In genomic region chr3:105746542-105746941, GRCm38 (mm10) we compare ENCODE assay signal across 20 mouse cellular contexts. TPM values are rescaled to one million over a fixed set of nuclear protein-coding genes. Genes with fewer than 3 reads are reported as not detected.
"Had no signal": no experiment of that assay in that cellular context is flagged by ENCODE, and none has a peak within 500 bp of the region (broad histone marks: within the 10 kb centered on the region; RNA-seq: fewer than 3 reads in every experiment).

No protein-coding gene starts in this region.

- H3K27me3 ChIP-seq: limb, embryonic 12.5 days; limb, embryonic 15.5 days; megakaryocyte, embryonic 14.5 days; midbrain, embryonic 13.5 days; neural tube, embryonic 13.5 days had no signal

- H3K4me1 ChIP-seq: limb, embryonic 12.5 days; limb, embryonic 15.5 days; midbrain, embryonic 13.5 days; neural tube, embryonic 13.5 days had no signal

- H3K36me3 ChIP-seq: neural tube, embryonic 13.5 days had no signal

- H3K27ac ChIP-seq: kidney, postnatal 0 days; limb, embryonic 12.5 days; limb, embryonic 15.5 days; liver, embryonic 14.5 days; macrophage; midbrain, embryonic 13.5 days; neural tube, embryonic 13.5 days had no signal

- DNase-seq: kidney, adult 2 months; kidney, postnatal 36 days; left cerebral cortex, postnatal 4 days; liver, postnatal 0 days; retina, postnatal 1 day; thymus, adult 18-20 months; thymus, postnatal 36 days had no signal

- H3K4me2 ChIP-seq: limb, embryonic 12.5 days; limb, embryonic 15.5 days; liver, embryonic 11.5 days; midbrain, embryonic 13.5 days; neural tube, embryonic 13.5 days had no signal

- H3K9ac ChIP-seq: limb, embryonic 12.5 days; limb, embryonic 15.5 days; liver, embryonic 14.5 days; liver, postnatal 0 days; midbrain, embryonic 13.5 days; neural tube, embryonic 13.5 days had no signal

- ATAC-seq: intestine, postnatal 0 days; liver, postnatal 0 days; midbrain, embryonic 13.5 days; midbrain, embryonic 16.5 days had no signal

- H3K4me3 ChIP-seq: limb, embryonic 12.5 days; limb, embryonic 15.5 days; midbrain, embryonic 13.5 days; myocyte; neural tube, embryonic 13.5 days had no signal

- H3K9me3 ChIP-seq: limb, embryonic 12.5 days; limb, embryonic 15.5 days; megakaryocyte, embryonic 14.5 days; midbrain, embryonic 13.5 days; neural tube, embryonic 13.5 days had no signal

RNA-seq across cellular contexts. Expression of gene Inka2, which starts 42.1 kb away (rescaled TPM):
- total RNA-seq: monocyte, adult 5-6 weeks had no signal
